Mouse (Mus musculus): Measurements from ENCODE around the gene Sstr2.
"Not testable (repeated sequence)": the region's sequence is repeated elsewhere in the genome, so short reads cannot be mapped to it uniquely, and the experiment has no call there.

The Sstr2 gene

GRCm38 (mm10) chr11:113657221-113657620, 38.1 kb downstream of the Sstr2 start:
- no peak for DNase-seq (ENCODE audit: low spot score)

GRCm38 (mm10) chr11:113658319-113658718, 39.2 kb downstream of the Sstr2 start:
- DNase-seq (ENCODE audit: low spot score): no peak

- no peak for DNase-seq (ENCODE audit: low spot score)
Measured at GRCm38 (mm10) chr11:113658763-113659162, 39.6 kb downstream of the Sstr2 start.

- not testable (repeated sequence) for DNase-seq (ENCODE audit: low spot score)
Measured at GRCm38 (mm10) chr11:113660213-113660612, 41.1 kb downstream of the Sstr2 start.

- DNase-seq (ENCODE audit: low spot score): no peak
Measured at GRCm38 (mm10) chr11:113660940-113661339, 41.8 kb downstream of the Sstr2 start.

GRCm38 (mm10) chr11:113661835-113662351, 42.8 kb downstream of the Sstr2 start:
- no peak for DNase-seq (ENCODE audit: low spot score)

GRCm38 (mm10) chr11:113664279-113664678, 45.1 kb downstream of the Sstr2 start:
- no peak for DNase-seq (ENCODE audit: low spot score)

- DNase-seq (ENCODE audit: low spot score): no peak
Measured at GRCm38 (mm10) chr11:113666205-113666604, 47.1 kb downstream of the Sstr2 start.

GRCm38 (mm10) chr11:113666648-113667047, 47.5 kb downstream of the Sstr2 start:
- DNase-seq (ENCODE audit: low spot score): no peak

- DNase-seq (ENCODE audit: low spot score): no peak
Measured at GRCm38 (mm10) chr11:113667122-113667521, 48.0 kb downstream of the Sstr2 start.

- no peak for DNase-seq (ENCODE audit: low spot score)
Measured at GRCm38 (mm10) chr11:113667704-113668103, 48.6 kb downstream of the Sstr2 start.

- no peak for DNase-seq (ENCODE audit: low spot score)
Measured at GRCm38 (mm10) chr11:113668857-113669256, 49.7 kb downstream of the Sstr2 start.

GRCm38 (mm10) chr11:113669711-113670110, 50.6 kb downstream of the Sstr2 start:
- no peak for DNase-seq (ENCODE audit: low spot score)

- DNase-seq (ENCODE audit: low spot score): no peak
Measured at GRCm38 (mm10) chr11:113673614-113674013, 54.5 kb downstream of the Sstr2 start.

GRCm38 (mm10) chr11:113674595-113674994, 55.5 kb downstream of the Sstr2 start:
- no peak for DNase-seq (ENCODE audit: low spot score)
